Mouse (Mus musculus) fat pad, adult 2 months (tissue): ENCODE results near the gene Vmn2r77.
"Not testable (repeated sequence)": the region's sequence is repeated elsewhere in the genome, so short reads cannot be mapped to it uniquely, and the experiment has no call there.

Experiments used
- DNase-seq: peaks from one replicate; pipeline ENCODE4 v3.0.0-alpha.2; 2011; ENCODE audit warnings: low read depth, low spot score; ENCODE audit errors: extremely low read depth

The Vmn2r77 gene

DNA sequence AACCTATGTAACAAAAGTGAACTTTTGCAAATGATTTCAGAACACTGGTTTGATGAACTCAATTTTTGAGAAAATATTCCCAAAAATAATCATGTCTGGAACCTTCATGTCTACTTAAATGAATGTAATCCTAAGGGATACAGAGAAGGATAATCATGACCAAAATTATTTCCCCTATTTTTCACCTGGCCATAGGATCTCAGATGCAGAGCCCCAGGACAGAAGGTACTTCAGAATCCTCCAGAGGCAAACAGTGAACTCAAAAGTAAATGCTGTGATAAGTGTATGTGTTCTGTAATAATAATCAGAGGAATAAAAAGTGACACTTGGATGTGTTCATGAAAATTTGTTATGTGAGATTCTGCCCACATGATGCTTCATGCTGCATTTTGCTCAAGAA is at the start of gene Vmn2r77:
Gene Vmn2r77 (plus strand): TSS at position 301 of the 400 bp plus-strand sequence.
- no peak for DNase-seq

DNA sequence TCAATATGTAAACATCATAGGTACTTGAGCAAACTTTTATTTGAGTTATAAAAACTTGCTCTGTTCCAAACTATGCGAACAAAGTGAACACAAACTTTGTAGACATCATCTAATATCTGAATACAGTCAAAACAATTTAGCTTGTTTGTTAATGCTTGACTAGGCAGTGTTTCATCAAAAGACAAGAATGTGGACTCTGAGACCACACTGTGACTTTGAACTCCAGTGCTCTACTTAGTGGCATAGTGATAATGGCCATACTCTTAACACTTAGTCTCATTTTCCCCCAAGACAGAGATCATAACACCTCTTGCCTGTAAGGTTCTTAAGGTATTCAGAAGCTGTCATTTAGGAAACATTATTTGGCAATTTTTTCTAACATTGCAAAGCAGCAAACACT is 34.1 kb upstream of the Vmn2r77 start:
- DNase-seq = no peak

DNA sequence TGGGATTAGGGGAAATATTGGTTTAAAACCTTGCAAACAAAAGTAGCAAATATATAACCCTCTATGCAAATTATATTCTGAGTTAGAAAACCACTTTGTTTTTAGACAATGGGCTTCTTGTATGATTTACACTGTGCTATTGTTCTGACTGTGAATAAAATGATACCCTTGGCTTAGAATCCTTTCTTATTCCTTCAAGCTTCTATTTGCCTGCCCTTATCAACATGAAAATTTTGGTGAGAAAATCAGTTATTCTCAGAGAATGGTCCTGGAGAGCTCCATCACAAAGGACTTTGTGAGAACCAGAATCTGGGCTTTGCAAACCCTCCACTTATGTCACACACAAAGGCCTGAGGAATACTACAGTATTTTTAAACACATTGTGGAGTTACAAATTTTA is 30.2 kb upstream of the Vmn2r77 start:
- DNase-seq = no peak

DNA sequence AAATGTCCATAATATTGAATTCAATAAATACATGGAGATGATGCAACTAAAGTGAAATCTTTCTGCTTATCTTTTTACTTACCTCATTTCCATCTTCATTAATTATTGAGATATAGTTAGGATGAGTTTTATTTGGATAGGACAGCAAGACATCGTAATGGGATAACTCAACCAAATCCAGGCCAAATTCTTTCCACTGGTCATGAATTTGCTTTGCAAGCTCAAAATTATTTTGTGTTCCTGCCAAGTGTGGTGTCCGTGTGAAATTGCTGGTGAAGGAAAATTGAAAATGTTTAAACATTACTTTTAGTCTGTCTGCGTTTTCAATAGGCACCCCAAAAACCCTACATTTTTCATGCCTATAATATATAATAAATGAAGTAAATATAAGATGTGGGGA is 23.2 kb upstream of the Vmn2r77 start:
- no peak for DNase-seq

DNA sequence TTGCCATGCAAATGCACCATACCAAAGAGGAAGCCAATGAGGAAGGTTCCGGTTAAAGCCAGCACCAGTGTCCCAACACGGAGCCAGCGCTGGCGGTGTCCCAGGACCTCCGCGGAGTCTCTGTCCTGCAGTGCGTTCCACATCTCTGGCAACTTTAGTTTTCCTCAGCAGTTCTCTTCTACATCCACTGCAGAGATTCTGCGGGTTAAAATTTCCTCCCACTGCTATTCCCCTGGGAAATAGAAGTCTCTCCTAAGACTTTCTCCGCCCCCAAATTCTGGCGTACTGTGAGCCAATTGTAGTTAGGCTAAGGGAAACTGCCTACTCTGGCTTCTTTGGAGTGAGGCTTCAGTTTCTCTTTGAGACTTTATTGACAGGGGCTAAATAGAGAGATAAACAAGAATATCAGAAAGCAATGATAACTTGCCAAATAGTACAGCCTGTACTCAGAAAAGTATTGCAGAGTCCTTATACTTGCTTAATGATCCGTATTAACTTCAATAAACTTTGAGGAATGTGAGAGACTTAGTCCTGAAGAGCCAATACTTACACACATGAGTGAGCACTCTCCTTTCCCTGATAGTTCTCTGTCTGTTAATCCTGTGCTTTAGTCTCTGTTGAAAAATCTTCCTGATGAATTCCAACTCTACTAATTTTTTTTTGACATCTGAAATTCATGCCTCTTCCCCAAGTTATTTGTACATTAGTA is 19.1 kb upstream of the Vmn2r77 start, which contains the start of gene Folh1:
Gene Folh1 (minus strand): TSS at position 327 of the 709 bp plus-strand sequence.
- DNase-seq = no peak

- not testable (repeated sequence) for DNase-seq
These were observed 20.4 kb downstream of the Vmn2r77 start for GRCm38 (mm10) chr7:86815241-86815640.

GRCm38 (mm10) chr7:86815716-86816115 is 20.9 kb downstream of the Vmn2r77 start:
- not testable (repeated sequence) for DNase-seq

- DNase-seq = no peak
These were observed 21.6 kb downstream of the Vmn2r77 start for GRCm38 (mm10) chr7:86816466-86816865.
